Mouse (Mus musculus) brain, embryonic 14.5 days (tissue): ENCODE data around the gene Trmt2b.

Experiments used
- CTCF ChIP-seq: fragments of 200-500 bp; IDR thresholded peaks from 2 replicates; pipeline ENCODE4 v1.5.1; 2012; ENCODE audit warnings: inconsistent platforms, mild to moderate bottlenecking, moderate library complexity, borderline replicate concordance; ENCODE audit not compliant: insufficient read depth, insufficient read length; ENCODE audit errors: extremely low read depth
- POLR2A ChIP-seq: fragments of 200-500 bp; IDR thresholded peaks from 2 replicates; pipeline ENCODE4 v1.6.1; 2012; ENCODE audit warnings: mild to moderate bottlenecking, inconsistent platforms, borderline replicate concordance; ENCODE audit not compliant: poor library complexity, insufficient read depth, insufficient read length, severe bottlenecking; ENCODE audit errors: extremely low read depth

DNA sequence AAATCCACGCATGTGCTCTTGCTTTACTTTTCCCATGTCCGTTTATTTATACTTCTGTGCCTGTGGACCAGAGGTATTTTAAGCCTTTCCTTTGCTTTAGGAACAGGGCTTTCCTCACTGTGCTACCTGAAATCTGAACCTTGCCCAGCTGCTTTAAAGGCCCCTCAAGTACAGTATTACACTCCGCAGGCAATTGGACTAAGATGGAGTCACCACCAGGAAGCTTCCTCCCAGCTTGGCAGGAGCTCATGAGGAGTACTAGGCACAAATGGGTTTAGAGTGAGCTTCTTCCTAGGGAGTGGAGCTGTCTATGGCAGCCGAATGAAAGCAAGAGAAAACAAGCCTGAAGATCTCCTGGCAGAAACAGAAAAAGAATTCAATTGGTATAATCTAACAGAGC, 20.4 kb upstream of the Trmt2b start:
- TF ChIP-seq CTCF (no peak), POLR2A (no peak)
